Mouse (Mus musculus): ENCODE data around the gene Gm21541. TPM values are rescaled to one million over a fixed set of nuclear protein-coding genes. Genes with fewer than 3 reads are reported as not detected.
"Not testable (repeated sequence)": the region's sequence is repeated elsewhere in the genome, so short reads cannot be mapped to it uniquely, and the experiment has no call there.

Gm21541 gene
- not detected in 2 replicates for polyA plus RNA-seq (2016; fragmentation: Nextera tagmentation; extraction: Ambion mirVana)

DNA sequence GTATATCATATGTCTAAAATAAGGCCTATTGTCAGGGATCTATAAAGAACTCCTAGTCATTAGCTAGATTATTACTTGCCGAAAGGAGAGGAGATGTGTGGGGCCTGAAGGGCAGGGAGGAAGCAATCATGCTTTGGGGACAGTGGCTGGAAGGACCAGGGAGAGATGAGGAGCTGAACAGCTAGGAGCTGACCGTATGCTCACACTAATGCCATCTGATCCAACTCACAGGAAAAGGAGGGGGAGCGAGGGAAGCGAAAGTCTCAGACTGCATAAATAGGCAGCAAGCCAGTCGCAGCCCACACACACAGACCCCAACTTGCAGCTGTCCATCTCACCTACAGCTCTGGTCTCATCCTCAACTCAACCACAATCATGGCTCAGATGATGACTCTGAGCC is at the start of gene Gm21541:
Gm21541 (plus strand) TSS at position 301 of the 400 bp plus-strand sequence.
- not testable (repeated sequence) for H3K9me3 ChIP-seq; H3K27me3 ChIP-seq; H3K36me3 ChIP-seq; H3K9ac ChIP-seq (replicated peaks); ATAC-seq (ENCODE audit: low FRiP score, low read depth); H3K4me3 ChIP-seq; H3K4me1 ChIP-seq; H3K4me2 ChIP-seq (replicated peaks); H3K27ac ChIP-seq (replicated peaks)
- no CpG with 5 or more reads among the region's 5 CpGs for whole genome bisulfite sequencing

GRCm38 (mm10) chr4:41941272-41941671 is 37.9 kb downstream of the Gm21541 start, which contains the start of gene Gm20878:
Gene Gm20878, plus strand, starts transcription at chr4:41941572.
- not testable (repeated sequence) for H3K9me3 ChIP-seq; ATAC-seq (ENCODE audit: low FRiP score, low read depth); H3K27ac ChIP-seq (replicated peaks); H3K4me2 ChIP-seq (replicated peaks); H3K27me3 ChIP-seq; H3K36me3 ChIP-seq; H3K4me1 ChIP-seq; H3K9ac ChIP-seq (replicated peaks); H3K4me3 ChIP-seq
- WGBS, result no CpG with 5 or more reads among the region's 8 CpGs

Other genes with a start within 250 kb of the Gm21541 start
- 35.0 and 43.5 TPM in 2 replicates for gene Cntfr, start 206.5 kb upstream of the Gm21541 start, polyA plus RNA-seq (2016; fragmentation: Nextera tagmentation; extraction: Ambion mirVana)
- gene Il11ra1, start 203.6 kb upstream of the Gm21541 start, polyA plus RNA-seq (2016; fragmentation: Nextera tagmentation; extraction: Ambion mirVana), result 63.1 and 76.5 TPM in 2 replicates
- gene Rpp25l, start 190.1 kb upstream of the Gm21541 start, polyA plus RNA-seq (2016; fragmentation: Nextera tagmentation; extraction: Ambion mirVana), result 68.7 and 69.3 TPM in 2 replicates
- 184 and 185 TPM in 2 replicates for gene Dctn3, start 180.4 kb upstream of the Gm21541 start, polyA plus RNA-seq (2016; fragmentation: Nextera tagmentation; extraction: Ambion mirVana)
- gene Arid3c, start 172.5 kb upstream of the Gm21541 start, polyA plus RNA-seq (2016; fragmentation: Nextera tagmentation; extraction: Ambion mirVana), result 0.26 and 0.54 TPM in 2 replicates
- 22.0 and 25.5 TPM in 2 replicates for gene Galt, start 148.4 kb upstream of the Gm21541 start, polyA plus RNA-seq (2016; fragmentation: Nextera tagmentation; extraction: Ambion mirVana)
- 50.4 and 55.3 TPM in 2 replicates for gene Sigmar1, start 147.5 kb upstream of the Gm21541 start, polyA plus RNA-seq (2016; fragmentation: Nextera tagmentation; extraction: Ambion mirVana)
- gene Ccl27a, start 129.4 kb upstream of the Gm21541 start, polyA plus RNA-seq (2016; fragmentation: Nextera tagmentation; extraction: Ambion mirVana), result 119 and 134 TPM in 2 replicates
- 4.7 and 4.9 TPM in 2 replicates for gene Gm20878, start 38.0 kb downstream of the Gm21541 start, polyA plus RNA-seq (2016; fragmentation: Nextera tagmentation; extraction: Ambion mirVana)
- gene Fam205a4, start 62.4 kb downstream of the Gm21541 start, polyA plus RNA-seq (2016; fragmentation: Nextera tagmentation; extraction: Ambion mirVana), result 0.17 TPM in 1 of 2 replicates, not detected in the other
- 0.16 and 0.55 TPM in 2 replicates for gene Gm21093, start 131.1 kb downstream of the Gm21541 start, polyA plus RNA-seq (2016; fragmentation: Nextera tagmentation; extraction: Ambion mirVana)
- gene Gm3893, start 187.6 kb downstream of the Gm21541 start, polyA plus RNA-seq (2016; fragmentation: Nextera tagmentation; extraction: Ambion mirVana), result not detected in 2 replicates
- gene Gm13304, start 211.2 kb downstream of the Gm21541 start, polyA plus RNA-seq (2016; fragmentation: Nextera tagmentation; extraction: Ambion mirVana), result not detected in 2 replicates
- gene Gm13306, start 249.8 kb downstream of the Gm21541 start, polyA plus RNA-seq (2016; fragmentation: Nextera tagmentation; extraction: Ambion mirVana), result not detected in 2 replicates

Data from midbrain, embryonic 12.5 days (tissue).